Mouse (Mus musculus) cerebellum, adult 18-20 months (tissue): ENCODE data around the gene Tnip1.
"Not testable (repeated sequence)": the region's sequence is repeated elsewhere in the genome, so short reads cannot be mapped to it uniquely, and the experiment has no call there.

Experiments used
- DNase-seq, 2 experiments: peaks; one replicate each; pipeline ENCODE4 v3.0.0; 2021

Tnip1 gene

DNA sequence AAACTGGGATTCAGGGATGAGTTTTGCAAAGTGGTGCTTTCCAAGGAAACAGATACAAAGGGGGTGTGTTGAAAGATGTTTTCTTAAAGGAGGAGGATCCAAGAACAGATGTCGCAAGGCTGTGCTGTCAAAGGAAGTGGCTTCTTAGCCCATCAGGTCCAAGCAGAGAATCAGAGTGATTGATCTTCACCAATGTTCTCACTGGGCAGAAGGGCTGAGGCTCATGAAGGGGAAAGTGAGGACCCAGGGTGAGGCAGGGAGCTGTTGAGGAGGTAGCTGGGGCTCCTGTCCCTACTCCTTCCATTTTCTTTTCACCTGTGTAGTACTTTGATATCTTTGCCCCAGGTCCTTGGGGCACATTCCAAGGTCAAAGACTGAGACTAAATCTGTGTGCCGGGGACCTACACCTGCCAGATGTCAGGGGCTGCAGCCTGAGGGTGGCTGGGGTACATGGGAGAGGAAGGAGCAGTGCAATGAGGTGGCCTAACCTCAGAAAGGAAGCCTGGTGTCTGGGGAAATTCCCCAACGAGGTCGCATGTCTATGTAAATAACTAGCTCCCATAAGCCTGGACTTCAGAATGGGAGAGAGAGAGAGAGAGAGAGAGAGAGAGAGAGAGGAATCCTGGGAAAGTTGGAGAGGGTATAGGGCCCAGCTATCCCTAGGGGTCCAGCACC, 9.5 kb upstream of the Tnip1 start:
- DNase-seq = no peak

DNA sequence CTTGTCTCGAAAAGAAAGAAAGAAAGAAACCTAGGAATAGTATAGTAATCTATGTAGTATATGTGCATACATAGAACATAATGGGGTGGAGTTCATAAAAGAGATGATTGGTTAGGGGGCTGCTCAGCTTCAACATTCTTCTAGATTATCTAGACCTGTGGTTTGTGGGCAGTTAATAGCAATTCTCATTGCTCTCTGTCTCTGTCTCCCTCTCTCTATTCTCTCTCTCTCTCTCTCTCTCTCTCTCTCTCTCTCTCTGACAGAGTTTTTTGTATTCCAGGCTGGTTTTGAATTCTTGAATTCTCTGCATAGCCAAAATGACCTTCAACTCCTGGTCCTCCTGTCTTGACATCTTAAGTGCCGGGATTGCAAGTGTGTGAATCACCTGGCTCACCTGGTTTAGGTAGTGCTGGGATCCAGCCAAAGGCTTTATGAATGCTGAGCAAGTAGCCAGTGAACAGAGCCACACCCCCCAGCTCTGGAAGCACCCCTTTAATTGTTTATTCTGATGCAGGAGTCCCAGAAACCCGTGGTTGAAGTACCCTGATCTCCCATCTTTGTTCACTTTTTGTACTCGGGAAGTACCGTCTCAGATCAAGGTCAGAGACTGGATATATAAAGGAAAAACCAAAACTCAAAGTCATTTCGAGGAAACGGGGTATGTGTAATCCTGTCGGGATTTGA, 8.8 kb upstream of the Tnip1 start:
- no peak for DNase-seq

DNA sequence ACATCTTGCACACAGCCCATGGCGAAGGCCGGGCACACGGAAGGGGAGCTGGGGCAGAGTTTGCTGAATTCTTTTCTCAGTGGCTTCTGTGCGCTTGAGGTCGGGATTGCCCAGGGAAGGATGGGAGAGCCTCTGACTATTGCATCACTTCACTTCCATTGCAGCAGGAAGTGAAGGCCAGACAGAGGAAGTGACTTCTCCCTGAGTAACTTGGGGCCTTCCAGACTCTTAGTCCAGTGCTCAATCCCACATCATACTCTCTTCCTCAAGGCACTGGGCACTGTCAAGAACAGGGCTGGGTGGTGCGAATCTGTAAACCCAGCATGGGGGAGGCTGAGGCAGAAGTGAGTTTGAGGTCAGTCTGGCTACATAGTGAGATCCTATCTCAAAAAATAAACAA, 2.5 kb upstream of the Tnip1 start:
- no peak for DNase-seq

DNA sequence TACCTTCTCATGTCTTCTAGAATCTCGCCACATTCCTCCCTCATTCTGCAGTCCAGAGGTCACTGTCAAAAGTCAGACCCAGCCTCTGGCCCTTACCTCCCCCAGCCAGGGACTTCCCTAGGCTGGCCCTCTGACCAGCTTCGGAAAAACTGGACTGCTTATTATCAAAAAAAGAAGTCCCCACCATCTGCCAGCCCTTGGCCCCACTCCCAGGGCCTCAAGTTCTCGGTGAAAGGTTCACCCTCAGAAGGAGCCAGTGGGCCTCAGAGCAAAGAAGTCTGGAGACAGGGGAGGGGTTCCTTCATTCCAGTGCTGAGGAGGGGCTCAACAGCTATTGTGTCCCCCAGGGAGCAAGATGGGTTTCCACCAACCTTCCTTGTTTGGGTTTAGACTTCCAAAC, 796 bp downstream of the Tnip1 start:
- no peak for DNase-seq

DNA sequence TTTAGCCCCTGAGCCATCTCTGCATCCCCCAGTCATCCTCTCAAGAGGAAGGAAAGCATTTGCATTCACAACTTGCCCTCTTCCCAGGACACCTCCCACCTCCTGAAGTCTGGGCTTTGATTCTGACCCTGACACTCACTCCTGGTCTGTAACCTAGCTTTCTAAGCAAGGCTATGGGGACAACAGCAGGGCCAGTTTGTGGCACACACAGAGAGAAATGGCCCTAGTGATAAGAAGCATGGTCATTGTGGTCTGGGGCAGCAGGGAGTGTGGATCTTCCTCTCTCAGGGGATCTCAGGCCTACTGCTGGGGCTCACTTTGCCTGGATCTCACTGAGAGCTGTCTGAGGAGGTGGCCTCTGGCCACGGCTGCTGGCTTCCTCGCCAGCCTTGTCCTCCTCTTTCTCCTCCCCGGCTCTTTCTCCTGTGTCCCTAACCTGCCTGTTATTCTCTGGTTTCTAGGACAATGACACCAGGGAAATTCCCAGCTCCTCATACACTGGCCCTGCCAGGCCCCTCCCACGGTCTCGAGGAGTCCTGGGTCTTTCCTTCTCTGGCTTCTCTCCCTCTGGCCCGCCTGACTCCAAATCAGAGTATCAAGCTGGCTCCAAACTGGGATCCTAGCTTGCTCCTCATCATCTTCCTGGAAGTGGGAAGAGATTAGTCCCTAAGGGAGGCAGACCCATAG, 1.4 kb downstream of the Tnip1 start:
- DNase-seq = no peak

DNA sequence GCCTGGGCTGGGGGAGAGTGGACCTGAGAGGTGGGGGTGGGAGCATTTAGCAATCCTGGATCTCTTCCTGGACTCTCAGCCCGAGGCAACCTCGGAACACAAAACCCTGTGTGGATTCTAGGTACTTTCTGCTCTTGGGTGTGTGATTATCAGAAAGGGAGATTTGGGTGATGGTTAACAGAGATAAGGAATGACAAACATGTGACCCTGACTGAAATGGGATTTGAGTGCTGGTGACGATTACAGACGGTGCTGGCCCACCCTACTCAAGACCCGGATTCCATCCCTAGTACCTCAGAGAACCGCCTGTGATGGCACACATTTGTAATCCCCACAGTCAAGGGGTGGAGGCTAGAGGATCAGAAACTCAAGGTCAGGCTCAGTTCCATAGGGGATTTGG, 2.5 kb downstream of the Tnip1 start:
- no peak for DNase-seq

DNA sequence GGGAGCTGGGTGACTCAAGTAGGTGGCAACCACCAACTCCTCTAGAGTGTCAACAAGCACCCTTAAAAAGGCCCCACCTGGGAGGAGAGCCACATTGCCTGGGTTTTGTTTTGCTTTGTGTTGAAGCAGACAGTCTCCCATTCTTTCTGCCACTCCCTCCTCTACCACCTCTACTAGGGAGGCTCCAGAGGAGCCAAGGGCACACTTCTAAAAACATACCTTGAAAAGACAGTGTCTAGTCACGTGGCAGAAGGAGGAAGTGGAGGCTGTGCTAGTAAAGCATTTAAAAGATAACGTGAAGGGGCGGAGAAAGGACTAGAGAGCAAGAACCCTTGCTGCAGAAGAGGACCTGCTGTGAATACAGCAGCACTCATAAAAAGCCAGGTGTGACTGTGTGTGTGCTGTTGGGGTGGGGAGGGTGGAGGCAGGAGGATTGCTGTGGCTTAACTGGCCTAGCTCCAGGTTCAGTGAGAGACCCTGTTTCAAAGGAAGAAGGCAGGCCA, 4.1 kb downstream of the Tnip1 start:
- no peak for DNase-seq

DNA sequence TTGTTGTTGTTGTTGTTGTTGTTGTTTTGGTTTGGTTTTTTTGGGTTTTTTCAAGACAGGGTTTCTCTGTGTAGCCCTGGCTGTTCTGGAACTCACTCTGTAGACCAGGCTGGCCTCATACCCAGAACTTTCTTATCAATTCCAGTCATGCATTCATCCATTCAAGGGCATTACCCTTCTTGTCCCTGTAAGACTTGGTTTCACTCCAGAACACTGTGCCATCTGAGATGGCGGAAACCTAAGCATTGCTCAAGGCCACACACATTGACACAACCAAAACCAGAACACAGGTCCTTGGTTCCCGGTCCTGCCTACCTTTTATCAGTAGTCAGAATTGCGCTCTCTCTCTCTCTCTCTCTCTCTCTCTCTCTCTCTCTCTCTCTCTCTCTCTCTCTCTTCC, 5.0 kb downstream of the Tnip1 start:
- DNase-seq = not testable (repeated sequence)

DNA sequence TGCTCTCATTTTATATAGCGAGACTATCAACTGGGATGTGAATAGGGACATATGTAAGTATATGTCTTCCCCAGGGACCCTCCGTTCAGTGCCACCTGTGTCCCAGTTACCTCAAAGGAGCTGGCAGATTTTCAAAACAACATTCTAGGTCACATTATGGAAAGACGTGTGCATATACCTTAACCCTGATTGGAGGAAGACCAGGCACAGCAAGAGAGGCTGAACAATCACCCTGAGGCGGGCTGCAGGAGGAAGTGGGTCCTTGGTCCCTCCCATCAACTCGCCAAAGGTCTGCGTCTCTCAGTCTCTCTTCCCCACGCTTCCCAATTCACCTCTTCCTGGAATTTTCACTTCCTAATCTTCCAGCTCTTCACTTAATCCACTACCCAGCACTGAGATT, 5.8 kb downstream of the Tnip1 start:
- DNase-seq = no peak

DNA sequence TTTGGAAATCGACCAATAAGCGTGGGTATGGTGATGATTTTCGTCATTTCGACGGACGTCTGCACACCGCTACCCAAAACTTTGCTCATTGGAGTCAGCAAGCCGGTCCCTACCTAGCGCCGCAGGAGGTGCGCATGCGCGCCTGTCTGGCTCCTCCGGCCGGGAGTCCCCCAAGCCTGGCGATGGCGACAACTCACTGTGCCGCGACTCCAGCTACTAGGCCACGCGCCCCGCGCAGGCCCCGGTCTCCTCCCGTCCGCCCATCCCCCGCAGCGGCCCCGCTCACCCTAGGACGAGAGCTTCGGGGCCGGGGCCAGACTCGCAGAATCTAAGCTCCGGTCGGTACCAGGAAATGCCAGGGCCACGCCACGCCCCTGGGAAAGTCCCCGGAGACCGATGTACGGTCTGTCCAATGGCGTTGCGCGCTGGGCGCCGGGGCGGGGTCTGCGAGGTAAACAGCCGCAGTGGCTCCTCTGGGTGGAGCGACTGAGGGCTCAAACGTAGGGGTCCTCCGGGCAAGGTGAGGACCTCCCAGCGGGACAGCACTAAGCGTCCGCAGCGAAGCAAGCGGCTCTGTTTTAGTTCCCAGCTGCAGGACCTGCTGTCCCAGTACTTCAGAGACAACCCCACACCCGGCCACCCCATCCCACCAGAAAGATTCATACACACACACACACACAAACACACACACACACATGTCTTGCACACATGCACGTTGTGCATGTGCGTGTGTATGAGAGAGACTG, 6.8 kb downstream of the Tnip1 start:
- DNase-seq = peak; percentile 99

DNA sequence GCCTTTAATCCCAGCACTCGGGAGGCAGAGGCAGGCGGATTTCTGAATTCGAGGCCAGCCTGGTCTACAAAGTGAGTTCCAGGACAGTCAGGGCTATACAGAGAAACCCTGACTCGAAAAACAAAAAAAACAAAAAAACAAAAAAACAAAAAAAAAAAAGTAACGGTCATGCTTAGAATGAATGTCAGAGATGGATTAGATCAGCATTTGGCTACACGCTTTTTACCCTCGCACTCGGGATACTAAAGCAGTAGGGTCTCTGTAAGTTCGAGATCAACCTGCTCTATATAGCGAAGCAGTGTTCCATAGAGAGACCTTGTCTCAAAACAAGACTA, 7.3 kb downstream of the Tnip1 start:
- DNase-seq = not testable (repeated sequence)

DNA sequence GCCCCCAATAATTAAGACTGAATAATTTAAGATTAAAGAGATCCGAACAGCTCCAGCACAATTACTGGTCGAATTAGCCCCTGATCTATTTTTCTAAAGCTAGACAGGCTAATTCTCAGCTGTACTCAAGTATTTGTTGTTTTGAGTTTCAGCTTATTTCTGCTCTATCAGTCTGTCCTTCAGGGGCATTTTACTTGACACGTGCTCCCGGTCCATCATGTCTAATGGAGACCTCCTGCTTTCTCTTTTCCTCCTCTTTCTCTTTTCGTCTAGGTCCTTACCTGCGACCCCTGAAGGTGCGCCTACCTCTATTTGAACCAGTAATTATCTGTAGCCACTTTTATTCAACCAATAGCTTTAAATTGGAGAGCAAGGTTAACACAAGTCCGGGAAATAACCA, 8.0 kb downstream of the Tnip1 start:
- DNase-seq = no peak

DNA sequence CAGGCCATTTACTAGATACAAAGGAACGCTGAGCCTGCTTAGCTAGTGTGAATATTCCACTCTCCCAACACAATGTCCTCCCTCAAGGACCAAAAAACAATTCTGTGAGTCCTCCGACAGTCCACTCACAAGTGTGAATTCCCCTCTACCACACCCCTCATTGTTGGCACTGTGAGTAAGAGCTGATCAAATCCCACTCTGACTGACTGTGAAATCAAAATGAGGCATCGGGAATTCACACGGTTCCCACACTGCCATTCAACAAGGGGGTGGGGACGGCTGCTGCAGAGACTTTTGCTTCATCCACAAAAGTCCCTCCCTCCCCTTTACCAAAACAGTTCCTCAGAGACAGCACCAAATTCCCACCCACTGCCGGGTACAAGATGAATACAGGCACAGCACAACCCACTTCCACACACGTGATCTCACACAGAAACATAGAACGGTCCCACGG, 8.7 kb downstream of the Tnip1 start:
- no peak for DNase-seq

DNA sequence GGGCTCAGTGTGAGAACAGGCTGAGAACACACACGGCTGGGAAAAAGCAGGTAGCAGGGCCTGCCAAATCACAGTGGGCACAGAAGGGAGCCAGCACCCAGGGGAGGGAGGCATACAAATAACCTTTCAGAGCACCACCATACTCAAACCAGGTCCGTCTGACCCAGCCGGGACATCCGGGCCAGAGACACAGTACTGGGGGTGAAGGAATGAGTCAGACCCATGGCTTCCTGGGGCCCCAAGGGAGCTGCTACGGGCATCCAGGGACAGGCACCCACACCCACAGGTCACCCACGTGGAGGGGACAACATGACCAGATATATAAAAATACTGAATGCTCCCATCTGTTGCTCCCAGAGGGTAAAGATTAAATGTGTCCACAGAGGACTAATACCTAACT, 10.1 kb downstream of the Tnip1 start:
- peak; percentile 34 to 44 for DNase-seq

DNA sequence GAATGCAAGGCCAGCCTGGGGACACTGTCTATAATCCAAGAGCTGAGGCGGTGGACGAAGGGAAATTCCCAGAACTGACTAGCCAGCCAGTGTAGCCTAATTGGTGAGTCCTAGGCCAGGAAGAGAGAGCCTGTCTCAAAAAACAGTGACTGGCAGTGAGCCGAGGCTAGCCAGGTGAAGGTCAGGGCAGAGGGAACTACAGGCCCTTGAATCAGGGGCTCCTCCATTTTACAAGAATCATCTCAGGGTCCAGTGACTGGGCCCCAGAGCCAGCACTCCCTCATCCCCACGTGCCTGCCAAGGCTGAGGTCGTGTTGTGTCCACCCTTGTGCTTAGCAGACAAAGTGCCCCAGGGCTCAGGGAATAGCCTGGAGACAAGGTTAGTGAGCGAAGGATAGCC, 12.0 kb downstream of the Tnip1 start:
- DNase-seq = no peak

DNA sequence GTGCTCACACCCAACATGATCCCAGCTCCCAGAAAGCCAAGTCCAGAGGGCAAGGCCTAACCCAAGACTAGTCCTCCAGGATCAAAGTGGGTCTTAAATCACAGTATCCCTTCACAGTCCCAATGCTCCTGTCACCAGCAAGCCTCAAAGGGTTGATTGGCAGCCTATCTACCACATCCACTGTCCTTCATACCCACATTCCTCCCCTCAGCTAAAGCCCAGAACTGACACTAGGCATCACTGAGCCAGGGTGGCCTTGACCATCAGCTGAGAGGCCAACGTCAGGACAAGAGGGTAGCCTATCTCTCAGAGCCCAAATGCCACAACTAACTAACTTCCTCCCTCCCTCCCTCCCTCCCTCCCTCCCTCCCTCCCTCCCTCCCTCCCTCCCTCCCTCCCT, 13.0 kb downstream of the Tnip1 start:
- no peak for DNase-seq

DNA sequence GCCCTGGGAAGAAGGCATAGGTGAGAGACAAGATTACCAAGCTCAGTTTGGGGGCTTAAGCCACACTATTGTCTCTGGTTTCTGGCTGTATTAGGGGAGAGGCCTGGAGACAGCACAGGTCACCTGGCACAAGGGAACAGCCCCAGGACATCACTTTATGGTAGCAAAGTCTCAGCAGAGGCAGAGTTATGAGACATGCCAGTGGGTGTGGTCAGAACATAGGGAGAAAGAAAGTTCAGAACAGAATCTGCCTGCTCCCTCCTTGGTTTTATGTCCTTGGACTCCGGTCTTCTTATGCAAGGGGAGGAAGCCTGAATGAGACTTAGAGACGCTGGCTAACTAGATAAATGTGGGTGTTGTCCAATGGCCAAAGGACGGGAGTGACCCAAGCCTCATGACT, 18.0 kb downstream of the Tnip1 start:
- no peak for DNase-seq

DNA sequence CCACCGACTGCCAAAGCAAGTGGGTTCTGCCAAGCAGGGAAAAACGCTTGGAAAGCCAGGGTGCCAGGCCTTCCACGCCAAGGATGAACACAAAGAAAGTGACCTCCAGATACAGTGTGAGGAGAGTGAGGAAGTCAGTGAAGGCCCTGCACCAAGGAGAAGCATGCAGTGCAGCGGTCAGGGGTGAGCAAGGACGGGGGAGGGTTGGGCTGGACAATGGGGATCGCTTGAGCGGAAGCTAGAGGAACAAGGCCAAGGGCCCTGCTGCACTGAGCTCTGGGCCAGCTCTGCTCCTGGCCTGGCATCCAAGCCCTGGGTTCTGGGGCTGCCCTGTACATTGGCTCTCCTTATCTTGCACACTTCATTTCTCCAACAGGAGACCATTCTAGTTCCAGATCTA, 22.7 kb downstream of the Tnip1 start:
- peak; percentile 65 to 67 for DNase-seq

DNA sequence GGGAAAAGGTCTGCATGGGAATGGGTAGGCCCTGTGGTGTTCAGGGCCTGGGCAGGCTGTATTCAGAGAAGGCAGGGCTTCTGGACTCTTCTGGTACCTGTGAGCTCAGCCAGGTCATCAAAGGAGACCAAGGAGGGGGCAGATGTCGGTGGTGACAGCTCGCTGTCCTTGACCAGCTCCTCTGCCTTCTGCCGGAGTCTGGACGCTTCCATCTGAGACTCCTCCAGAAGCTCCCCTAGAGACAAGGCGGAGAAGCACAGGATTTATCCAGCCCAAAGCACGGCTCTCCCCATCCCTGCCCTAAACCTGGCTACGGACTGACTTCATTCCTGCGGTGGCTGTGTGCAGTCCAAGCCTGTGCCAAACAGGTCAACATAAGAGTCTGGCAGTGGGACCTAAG, 23.2 kb downstream of the Tnip1 start:
- peak; percentile 33 to 41 for DNase-seq

DNA sequence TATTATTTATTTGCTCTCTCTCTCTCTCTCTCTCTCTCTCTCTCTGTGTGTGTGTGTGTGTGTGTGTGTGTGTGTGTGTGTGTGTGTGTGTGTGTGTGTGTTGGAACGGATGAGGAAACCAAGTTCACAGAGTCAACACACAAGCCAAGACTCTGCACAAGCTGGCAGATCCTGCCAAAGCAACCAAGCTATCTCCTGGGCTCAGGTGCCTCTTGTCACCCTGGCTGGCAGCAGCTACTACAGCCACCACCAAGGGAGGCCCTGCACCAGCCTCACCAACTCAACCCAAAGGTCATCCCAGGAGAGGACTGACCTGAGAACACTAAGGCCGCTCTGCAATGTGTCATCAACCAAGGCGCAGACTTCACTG, 26.0 kb downstream of the Tnip1 start:
- no peak for DNase-seq

DNA sequence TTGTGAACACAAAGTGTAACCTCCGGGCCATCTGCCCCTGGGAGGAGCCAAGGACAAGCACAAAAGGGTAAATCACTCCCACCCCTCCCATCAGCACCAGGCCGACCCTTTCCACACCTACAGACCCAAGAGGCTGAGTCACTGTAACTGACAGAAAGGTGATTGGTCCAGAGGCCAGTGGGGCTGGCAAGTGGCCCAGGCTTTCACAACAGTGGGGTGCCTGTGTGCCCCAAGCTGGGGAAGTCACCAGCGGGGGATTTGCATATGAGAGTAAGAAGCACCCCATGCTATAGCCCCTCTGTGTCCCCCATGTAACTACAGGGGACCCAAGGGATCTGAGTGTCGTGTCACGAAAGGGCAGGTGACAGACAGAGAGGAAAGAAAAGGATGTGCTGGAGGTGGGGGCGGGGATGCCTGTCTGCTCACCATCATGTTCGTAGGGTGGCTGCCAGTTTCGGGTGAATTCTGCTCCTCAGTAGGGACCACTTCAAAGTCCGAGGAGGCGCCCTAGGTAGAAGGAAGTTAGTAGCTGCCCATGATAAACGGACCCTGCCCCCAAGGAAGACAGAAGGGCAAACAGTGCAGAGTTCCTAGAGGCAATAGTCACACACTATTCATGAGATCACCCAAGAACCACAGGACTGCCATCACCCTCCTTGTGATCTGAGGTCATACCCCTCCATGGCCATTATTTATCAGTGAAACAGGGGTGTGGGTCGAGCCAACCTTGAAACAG, 26.5 kb downstream of the Tnip1 start:
- peak in 1 of 2 experiments; percentile 42 for DNase-seq

DNA sequence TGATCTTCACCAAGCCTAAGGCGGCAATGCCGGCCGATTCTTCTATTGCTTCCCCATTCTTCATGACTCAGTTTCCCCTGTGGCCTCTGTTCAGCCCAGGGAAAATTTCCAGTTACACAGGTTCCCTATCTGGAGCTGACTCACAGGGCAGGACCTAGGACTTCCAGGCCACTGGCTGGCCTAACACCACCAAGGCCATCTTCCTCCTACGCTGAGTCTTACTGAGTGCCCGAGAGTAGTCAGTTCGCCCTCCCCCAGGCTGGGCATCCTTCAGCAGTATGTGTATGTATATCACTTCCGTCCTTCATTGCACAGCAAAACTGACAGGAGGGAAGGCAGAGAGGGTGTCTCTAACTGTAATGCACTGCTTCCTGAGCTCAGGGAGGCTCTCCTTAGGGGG, 28.5 kb downstream of the Tnip1 start:
- no peak for DNase-seq

DNA sequence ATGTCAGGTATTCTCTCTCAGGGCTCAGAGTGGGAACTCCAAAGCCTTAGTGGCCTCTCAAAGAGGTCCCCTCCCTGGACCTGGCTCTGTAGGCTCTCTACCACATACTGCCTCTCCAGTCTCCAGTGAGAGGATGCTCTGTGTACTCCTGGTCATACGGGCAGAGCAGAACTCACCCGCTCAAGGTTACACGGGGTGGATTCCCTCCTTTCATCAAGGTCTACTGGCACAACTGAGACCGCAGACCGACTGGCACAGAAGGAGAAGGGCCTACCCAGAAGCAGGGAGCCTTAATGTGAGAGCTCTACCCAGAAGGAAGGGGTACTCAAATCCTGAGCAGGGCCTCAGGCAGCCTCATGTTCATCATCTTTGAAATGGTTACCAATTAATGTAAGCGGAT, 30.2 kb downstream of the Tnip1 start:
- DNase-seq = no peak
